Mouse (Mus musculus) C2C12 (cell line): Measurements from ENCODE around the gene Wfs1. TPM values are rescaled to one million over a fixed set of nuclear protein-coding genes. Genes with fewer than 3 reads are reported as not detected.

Source experiments
- H3K27me3 ChIP-seq: one replicate; pipeline ENCODE4 v1.6.1; 2011; ENCODE audit not compliant: control insufficient read depth, insufficient read depth, insufficient read length
- H3K36me3 ChIP-seq: one replicate; pipeline ENCODE4 v1.6.1; 2011; ENCODE audit not compliant: control insufficient read depth, insufficient read depth
- H3K4me3 ChIP-seq: one replicate; pipeline ENCODE4 v1.5.1; 2011; ENCODE audit warnings: mild to moderate bottlenecking, control low read depth; ENCODE audit not compliant: poor library complexity, insufficient read depth, severe bottlenecking
- H3K79me2 ChIP-seq: one replicate; pipeline ENCODE4 v1.6.1; 2011; ENCODE audit not compliant: control insufficient read depth, insufficient read depth
- H3K79me3 ChIP-seq: one replicate; pipeline ENCODE4 v1.6.1; 2011; ENCODE audit warnings: low read depth, control low read depth
- H3ac ChIP-seq: one replicate; pipeline ENCODE3; 2011; ENCODE audit warnings: low read depth; ENCODE audit not compliant: control insufficient read depth, insufficient read length
- CEBPB ChIP-seq: IDR thresholded peaks from one replicate; pipeline ENCODE4 v1.6.1; 2011; ENCODE audit warnings: low read depth, mild to moderate bottlenecking, control low read depth, moderate library complexity
- CTCF ChIP-seq: IDR thresholded peaks from one replicate; pipeline ENCODE4 v1.5.1; 2011; ENCODE audit not compliant: control insufficient read depth, insufficient read depth, insufficient read length
- FOSL1 ChIP-seq: IDR thresholded peaks from one replicate; pipeline ENCODE4 v1.8.0; 2011; ENCODE audit warnings: mild to moderate bottlenecking, low read length; ENCODE audit not compliant: poor library complexity, insufficient read depth, severe bottlenecking
- MAX ChIP-seq: IDR thresholded peaks from one replicate; pipeline ENCODE4 v1.6.1; 2011; ENCODE audit warnings: mild to moderate bottlenecking, control low read depth
- MYOD1 ChIP-seq: IDR thresholded peaks from one replicate; pipeline ENCODE4 v1.6.1; 2011; ENCODE audit warnings: low read depth; ENCODE audit not compliant: control insufficient read depth, insufficient read length
- MYOG ChIP-seq: IDR thresholded peaks from one replicate; pipeline ENCODE4 v1.6.1; 2011; ENCODE audit not compliant: control insufficient read depth, insufficient read length; ENCODE audit errors: extremely low read depth
- USF1 ChIP-seq: IDR thresholded peaks from one replicate; pipeline ENCODE4 v1.6.1; 2011; ENCODE audit warnings: low read depth, mild to moderate bottlenecking, control low read depth, moderate library complexity
- polyA plus RNA-seq: library from polyadenylated mRNA; unstranded; fragments of >200 nt; fragmentation: generic; extraction: Trizol; gene quantifications from one replicate; pipeline ENCODE4 v1.2.1, GENCODE M21; 2012; ENCODE audit warnings: missing spikeins

Wfs1 gene
- polyA plus RNA-seq, 1 experiment: 16.2 TPM

GRCm38 (mm10) chr5:36918016-36918415 lies 71.0 kb downstream of the Wfs1 start:
- H3K4me3 ChIP-seq: no peak overlapping the region
- H3ac ChIP-seq: no peak overlapping the region
- H3K79me2 ChIP-seq: no peaks in the 10 kb centered on the region
- H3K27me3 ChIP-seq: peaks cover 47% of the 10 kb centered on the region
- no peak for TF ChIP-seq MYOG
- H3K36me3 ChIP-seq: no peaks in the 10 kb centered on the region
- H3K79me3 ChIP-seq: no peaks in the 10 kb centered on the region

GRCm38 (mm10) chr5:36917245-36917644 lies 71.8 kb downstream of the Wfs1 start:
- Histone ChIP-seq H3K79me2 (no peaks in the 10 kb centered on the region), H3K79me3 (no peaks in the 10 kb centered on the region), H3K4me3 (no peak overlapping the region), H3K36me3 (no peaks in the 10 kb centered on the region), H3ac (no peak overlapping the region), H3K27me3 (peaks cover 50% of the 10 kb centered on the region)
- no peak for TF ChIP-seq CEBPB
- TF ChIP-seq FOSL1: no peak
- no peak for TF ChIP-seq MYOG
- TF ChIP-seq MAX: no peak
- no peak for TF ChIP-seq CTCF
- no peak for TF ChIP-seq MYOD1
- no peak for TF ChIP-seq USF1

- H3K79me3 ChIP-seq: no peaks in the 10 kb centered on the region
- TF ChIP-seq FOSL1 (no peak), USF1 (no peak), CEBPB (no peak), MYOG (no peak)
- H3ac ChIP-seq: no peak overlapping the region
- H3K36me3 ChIP-seq: no peaks in the 10 kb centered on the region
- H3K4me3 ChIP-seq: no peak overlapping the region
- no peaks in the 10 kb centered on the region for H3K79me2 ChIP-seq
- H3K27me3 ChIP-seq: peaks cover 54% of the 10 kb centered on the region
Observed at GRCm38 (mm10) chr5:36916581-36916980, 72.4 kb downstream of the Wfs1 start.

Other genes with a start within 250 kb of the Wfs1 start
- 18.7 TPM for gene Bloc1s4, start 240.6 kb downstream of the Wfs1 start, polyA plus RNA-seq
- 347 TPM for gene Mrfap1, start 192.4 kb downstream of the Wfs1 start, polyA plus RNA-seq
- gene Man2b2, start 158.6 kb downstream of the Wfs1 start, polyA plus RNA-seq: 4.5 TPM
- not detected for gene Ppp2r2c, start 120.7 kb downstream of the Wfs1 start, polyA plus RNA-seq
- gene Gm1043, start 96.2 kb upstream of the Wfs1 start, polyA plus RNA-seq: not detected